Mouse (Mus musculus): ENCODE results near the gene Atp2c2.

Atp2c2 gene

DNA sequence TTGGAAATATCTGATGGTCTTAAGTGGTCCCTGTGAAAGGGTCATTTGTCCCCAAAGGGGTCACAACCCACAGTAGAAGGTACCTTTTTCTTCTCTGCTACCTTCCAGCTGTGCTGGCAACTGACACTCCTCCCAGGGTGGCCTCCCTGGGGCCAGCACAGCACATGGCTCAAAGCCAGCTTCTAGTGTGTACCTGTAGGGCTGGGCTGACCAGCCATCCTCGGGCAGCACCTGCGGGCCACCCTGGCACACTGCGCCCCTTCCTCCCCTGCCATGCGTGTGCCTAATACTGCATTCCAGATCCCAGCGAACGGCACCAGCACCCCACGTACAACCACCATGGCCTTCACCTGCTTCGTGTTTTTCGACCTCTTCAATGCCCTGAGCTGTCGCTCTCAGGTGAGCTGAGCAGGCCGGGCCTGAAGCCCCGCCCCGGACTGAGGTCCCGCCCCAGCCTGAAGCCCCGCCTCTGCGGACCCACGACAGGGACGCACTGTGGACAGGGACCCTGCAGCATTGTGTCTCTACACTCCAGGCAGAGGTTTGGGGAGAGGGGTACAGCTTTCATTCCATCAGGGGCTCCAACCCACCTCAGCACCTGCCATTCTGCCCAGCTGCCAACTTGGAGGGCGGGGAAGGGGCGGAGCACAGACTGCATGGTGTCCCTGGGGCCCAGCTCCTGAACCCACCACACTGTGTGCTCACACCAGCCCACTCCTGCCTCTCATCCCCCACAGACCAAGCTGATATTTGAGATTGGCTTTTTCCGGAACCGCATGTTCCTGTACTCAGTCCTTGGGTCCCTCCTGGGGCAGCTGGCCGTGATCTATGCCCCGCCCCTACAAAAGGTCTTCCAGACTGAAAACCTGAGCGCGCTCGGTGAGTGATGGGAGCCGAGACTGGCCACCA lies 55.7 kb downstream of the Atp2c2 start:
- TF ChIP-seq GATA4 (IDR thresholded peaks at IDR 0.05; ENCODE audit: insufficient replicate concordance, low read length): no peak

DNA sequence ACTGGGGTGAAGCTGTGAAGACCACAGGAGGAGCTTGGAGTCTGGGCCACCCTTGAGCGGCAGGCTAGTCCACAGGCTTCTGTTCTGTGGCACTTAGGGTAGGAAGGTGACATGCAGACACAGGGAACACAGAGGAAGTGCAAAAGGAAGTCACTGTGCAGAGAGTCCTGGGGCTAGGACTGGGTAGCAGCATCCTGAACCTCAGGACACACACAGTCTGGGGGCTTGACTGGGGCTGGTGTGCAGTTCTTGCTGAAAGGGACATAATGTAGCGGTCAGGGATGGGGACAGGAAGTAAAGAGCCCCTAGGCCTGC lies 56.3 kb downstream of the Atp2c2 start:
- no peak for TF ChIP-seq GATA4 (IDR thresholded peaks at IDR 0.05; ENCODE audit: insufficient replicate concordance, low read length)

DNA sequence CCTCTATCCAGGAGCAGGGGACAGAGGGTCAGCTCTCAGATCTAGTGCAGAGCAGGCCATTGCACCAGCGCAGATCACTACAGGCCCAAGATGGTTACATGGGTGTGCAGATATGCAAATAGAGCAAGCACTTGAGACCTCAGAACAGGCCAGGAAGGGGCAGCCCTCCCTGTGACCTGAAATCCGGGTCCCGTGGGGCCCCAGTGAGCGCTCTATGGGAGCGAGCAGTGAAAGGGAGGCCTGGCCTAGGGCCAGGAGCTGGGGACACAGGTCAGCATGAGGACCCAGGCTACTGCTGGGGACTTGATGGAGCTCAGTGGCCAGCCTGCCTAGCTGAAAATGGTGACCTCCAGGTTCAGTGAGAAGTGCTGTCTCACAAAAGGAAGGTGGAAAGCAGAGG lies 56.7 kb downstream of the Atp2c2 start:
- no peak for TF ChIP-seq GATA4 (IDR thresholded peaks at IDR 0.05; ENCODE audit: insufficient replicate concordance, low read length)

DNA sequence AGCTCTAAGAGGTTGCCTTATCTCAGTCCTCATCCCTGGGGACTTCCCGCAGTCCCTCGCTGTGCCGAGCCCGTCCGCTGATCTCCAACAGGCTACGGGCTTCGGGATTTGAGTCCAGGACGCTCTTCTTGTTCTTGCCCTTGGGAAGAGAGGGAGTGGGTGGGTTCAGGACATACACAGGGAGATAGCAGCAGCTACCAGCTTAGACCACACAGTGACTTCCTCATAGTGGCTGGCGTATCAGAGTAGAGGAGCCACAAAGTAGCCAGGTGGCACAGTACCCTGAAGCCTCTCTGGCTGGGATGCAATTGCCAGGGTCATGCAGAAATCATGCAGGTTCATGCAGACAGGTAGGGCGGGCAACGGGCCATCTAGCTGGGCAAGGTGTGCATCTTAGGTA lies 61.9 kb downstream of the Atp2c2 start:
- TF ChIP-seq GATA4 (IDR thresholded peaks at IDR 0.05; ENCODE audit: insufficient replicate concordance, low read length): no peak

DNA sequence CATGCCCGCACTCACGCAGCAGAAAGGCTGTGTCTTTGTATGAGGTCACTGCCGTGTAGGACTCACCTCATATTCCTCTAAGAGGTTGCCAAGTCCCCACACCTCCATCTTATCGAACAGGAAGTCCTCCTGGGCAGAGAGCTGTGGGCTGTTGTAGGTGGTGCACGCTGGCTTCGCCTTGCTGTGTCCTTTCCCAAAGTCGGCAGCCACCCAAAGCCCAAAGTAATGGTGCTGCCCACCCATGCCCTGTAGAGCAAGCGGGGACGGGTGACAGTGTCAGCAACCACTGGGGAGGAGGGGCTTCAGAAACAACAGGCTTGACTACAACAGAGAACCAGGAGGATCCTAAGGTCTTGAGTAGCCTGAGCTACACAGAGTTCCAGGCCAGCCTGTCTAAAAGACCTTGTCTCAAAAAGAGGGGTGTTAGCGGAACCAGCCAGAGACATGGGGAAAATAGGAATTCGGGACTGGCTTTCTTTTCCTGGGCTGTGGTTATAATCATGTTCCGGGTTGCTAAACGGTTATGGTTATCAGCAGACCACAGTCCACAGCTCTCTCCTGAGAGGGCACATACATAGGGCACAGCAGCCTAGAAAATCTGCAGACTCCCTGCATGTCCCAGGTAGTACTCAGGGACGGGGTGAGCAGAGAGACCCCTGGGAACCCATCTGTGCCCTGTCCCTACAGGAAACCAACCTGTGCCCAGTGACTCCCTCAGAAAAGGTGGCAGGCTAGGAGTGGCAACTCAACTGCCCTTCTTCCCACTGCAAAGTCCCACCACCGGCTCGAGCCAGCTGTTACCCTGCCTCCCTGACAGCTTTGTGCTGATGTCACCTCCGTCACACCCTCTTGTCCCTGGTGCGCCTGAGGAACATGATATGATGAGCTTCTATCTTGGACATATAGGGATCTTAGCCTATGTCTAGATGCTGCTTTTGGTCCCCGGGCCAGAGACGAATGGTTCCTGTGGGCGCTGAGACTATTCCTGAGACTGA lies 62.7 kb downstream of the Atp2c2 start:
- no peak for TF ChIP-seq GATA4 (IDR thresholded peaks at IDR 0.05; ENCODE audit: insufficient replicate concordance, low read length)

DNA sequence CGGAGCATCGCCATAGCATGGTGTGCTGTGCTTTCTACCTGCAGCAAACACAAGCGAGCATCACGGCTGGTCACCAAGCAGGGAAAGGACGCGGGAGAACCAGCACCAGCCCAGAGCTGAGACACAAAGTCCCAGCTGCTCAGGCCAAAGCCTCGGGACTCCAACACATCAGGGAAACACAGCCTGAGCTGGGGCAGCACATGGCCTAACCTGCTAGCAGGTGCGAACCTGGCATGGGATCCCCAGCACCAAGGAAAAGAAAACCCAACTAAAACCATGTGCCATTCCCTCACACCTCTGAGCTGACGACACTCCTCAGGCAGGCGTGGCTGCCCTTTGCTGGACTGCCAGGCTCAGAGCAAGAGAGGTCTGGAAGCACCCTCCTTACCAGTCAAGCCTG lies 65.5 kb downstream of the Atp2c2 start:
- no peak for TF ChIP-seq GATA4 (IDR thresholded peaks at IDR 0.05; ENCODE audit: insufficient replicate concordance, low read length)

DNA sequence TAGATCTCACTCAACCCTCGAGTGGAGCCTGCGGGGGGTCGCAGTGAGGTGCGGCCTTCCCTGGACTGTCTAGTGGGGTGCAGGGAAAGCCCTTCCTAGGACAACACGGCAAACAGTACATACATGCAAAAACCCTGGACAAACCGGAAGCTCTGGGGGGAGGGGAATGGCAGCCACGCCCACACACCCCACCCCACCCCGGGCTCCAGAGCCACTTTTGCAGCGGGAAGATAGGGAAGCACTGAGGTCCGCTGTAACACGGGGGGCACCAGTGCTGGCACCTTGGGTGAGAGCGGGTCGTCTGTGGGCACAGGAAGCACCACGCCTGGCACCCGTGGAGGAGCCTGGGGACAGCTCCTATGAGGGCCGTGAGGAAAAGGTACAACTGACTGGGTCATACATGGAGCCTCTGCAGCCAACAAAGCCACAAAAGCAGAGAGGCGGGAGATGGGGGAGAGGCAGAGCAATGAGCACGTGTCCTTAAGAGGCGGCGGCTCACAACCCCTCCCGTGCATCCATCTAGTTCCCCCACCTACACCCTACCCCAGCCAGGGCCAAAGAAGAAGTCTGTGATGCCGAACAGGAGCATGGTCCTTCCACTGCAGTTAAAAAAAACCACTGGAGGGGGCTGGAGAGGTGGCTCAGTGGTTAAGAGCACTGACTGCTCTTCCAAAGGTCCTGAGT lies 66.1 kb downstream of the Atp2c2 start:
- no peak for TF ChIP-seq GATA4 (IDR thresholded peaks at IDR 0.05; ENCODE audit: insufficient replicate concordance, low read length)

DNA sequence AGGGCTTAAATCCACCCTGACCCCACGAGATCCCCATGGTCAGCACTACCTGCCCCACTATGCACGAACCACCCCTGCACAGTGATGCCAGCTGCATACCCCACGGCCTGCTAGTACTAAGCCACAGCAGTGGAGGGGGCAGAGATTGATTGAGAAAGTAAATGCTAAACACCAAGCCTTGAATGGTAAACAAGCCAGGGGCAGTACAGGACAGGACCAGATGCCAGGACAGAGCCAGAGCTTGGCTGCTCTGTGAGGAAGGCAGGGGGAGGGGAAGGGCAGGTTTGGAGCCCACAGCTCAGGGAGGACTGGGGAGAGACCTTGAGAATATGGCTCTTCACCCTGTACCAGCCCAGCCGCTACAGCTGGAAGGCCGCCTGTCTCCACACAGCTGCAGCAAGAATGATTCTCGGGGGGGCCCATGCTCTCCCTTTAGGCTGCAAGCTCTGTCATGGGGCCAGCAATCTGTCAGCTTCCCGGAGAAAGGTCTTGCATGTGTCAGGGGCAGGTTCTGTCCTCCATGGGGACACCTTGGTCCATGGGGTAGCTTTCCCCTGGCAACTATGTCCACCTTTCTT lies 76.9 kb downstream of the Atp2c2 start:
- TF ChIP-seq GATA4 (IDR thresholded peaks at IDR 0.05; ENCODE audit: insufficient replicate concordance, low read length): no peak

DNA sequence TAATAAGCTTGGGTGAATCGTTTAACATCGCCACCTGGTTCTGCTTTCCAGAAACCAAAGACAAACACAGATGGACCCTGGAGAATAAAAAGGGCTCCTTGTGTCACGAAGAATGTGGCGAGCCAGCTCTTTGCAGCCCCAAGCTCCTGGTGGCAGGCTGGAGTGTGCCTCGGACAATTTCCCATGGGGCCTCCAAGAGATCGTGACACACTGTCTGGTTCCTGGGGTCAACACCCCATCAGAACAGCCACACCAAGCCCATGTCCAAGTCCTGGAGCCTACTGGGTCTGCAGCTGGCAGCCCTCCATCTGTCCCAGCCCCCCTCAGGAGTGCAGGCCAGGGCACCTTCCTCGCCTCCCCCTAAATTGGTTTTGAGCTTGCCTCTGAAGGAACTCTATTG lies 78.0 kb downstream of the Atp2c2 start:
- no peak for TF ChIP-seq GATA4 (IDR thresholded peaks at IDR 0.05; ENCODE audit: insufficient replicate concordance, low read length)

DNA sequence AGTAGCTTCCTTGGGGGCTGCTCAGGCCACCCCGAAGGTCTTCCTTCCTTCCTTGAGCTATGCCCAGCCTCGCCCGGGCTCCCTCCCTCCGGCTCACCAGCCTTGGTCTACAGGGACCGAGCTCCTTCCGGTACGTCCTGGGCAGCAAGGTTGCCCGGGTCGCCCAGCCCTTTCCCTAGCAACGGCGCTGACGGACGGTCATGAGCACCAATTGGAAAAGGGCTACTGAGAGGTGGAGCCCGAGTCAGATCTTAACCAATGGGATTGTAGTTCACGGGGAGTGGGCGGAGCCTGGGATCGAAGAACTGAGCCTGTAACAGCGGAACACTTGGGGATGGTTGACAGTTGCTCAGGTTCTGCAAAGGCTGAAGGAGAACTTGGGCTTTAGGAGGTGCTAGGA lies 78.5 kb downstream of the Atp2c2 start, which contains the start of gene Tldc1:
Gene Tldc1 (minus strand): TSS at position 154 of the 400 bp plus-strand sequence.
- peak; percentile 5; the same call in 1 of the 2 replicates for TF ChIP-seq GATA4 (IDR thresholded peaks at IDR 0.05; ENCODE audit: insufficient replicate concordance, low read length)

DNA sequence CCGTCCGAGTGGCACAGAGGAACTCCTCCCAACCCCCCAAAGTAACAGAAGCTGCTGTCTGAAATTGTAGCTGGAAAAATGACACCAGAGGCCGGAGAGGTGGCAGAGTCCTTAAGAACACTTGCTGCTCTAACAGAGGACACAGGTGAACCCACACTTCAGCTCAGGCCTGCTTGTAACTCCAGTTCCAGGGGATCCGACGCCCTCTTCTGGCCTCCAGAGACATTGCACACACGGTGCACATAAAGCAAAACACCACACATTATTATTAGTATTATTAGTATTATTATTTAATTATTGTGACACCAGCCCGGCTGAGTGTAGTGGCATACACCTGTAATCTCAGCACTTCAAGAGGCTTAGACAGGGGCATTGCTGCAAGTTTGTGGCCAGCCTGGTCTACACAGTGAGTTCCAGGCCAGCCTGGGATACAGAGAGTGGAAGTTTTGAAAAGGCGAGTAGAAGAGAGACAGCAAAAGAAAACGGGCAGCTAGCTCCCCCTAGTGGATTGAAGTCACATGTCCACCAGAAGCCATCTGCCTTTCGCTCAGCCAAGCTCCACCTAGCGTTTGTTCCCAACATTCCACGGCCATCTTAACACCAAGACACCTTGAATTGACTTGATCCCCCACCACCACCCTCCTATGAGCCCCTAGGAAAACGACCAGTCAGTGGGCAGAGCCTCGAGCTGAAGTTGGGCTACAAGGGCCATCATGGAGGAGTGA lies 79.4 kb downstream of the Atp2c2 start:
- no peak for TF ChIP-seq GATA4 (IDR thresholded peaks at IDR 0.05; ENCODE audit: insufficient replicate concordance, low read length)

DNA sequence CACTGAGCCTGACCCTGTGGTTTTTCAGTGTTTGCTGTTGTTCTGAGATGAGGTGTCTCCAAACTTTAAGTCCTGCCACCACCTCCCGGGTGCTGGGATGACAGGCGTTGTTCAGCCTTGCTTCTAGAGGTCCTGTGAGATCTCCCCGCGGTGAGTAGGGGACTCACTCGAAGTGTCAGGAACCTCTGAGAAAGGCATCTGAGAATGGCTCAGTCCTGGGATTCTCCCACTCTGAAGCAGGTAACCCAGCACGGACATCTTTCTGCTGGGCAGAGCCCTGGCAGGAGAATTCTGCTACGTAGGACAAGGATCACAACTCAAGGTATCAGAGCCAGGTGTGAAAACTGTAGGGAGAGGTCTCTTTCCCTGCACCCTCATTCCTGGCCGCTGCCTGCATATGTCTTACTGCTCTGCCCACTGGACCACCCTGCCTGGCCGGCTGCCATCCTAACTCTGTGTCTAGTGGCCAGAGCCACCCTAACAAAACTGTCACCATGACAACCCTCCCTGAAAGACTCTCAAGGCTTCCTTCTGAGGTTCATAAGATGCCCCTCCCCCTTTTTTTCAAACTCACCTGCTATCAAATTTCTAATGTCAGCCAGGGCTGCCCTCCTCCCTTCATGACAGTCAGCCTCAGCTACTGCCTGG lies 80.7 kb downstream of the Atp2c2 start:
- TF ChIP-seq GATA4 (IDR thresholded peaks at IDR 0.05; ENCODE audit: insufficient replicate concordance, low read length): no peak

DNA sequence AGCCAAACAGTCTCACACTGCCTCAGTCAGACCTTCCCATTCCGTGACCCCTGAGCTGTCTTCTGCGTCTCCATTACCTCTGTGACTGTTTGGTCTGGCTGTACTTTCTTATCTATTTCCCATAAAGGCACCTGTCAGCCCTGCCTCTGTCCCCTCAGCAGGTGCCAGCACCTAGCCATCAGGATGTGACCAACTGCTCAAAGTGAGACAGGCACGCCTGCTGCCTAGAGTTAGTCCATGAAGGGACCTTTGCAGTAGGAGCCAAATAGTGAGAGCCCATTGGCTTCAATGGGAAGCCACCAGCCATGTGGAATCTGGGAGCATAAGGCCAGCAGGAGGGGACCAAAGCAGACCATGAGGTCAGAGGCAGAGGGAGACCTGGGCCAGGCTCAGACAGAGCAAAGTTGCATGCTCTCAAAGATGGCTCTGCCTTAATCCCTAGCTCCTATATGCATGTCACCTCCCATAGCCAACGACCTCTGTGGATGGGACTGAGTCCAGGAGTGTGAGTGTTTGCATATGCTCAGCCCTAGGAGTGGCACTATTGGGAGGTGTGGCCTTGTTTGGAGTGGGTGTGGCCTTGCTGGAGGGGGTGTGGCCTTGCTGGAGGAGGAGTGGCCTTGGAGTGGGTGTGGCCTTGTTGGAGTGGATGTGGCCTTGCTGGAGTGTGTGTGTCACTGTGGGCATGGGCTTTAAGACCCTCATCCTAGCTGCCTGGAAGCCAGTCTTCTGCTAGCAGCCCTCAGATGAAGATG lies 81.5 kb downstream of the Atp2c2 start:
- no peak for TF ChIP-seq GATA4 (IDR thresholded peaks at IDR 0.05; ENCODE audit: insufficient replicate concordance, low read length)
